Comparison of ENCODE assay signal across 8 mouse cellular contexts in genomic region chr6:128424269-128425019, GRCm38 (mm10). TPM values are rescaled to one million over a fixed set of nuclear protein-coding genes. Genes with fewer than 3 reads are reported as not detected.
DNase-seq lines count a peak whose midpoint lies in the region; ATAC-seq and TF ChIP-seq lines count a peak whose summit lies in the region.

Itfg2 (minus strand) TSS chr6:128424931.

- H3K4me1 ChIP-seq in hindbrain, embryonic 10.5 days (replicated peaks), result peaks cover 9% of the 10 kb centered on the region; the same call in 1 of the 2 replicates
- no peaks in the 10 kb centered on the region for H3K4me1 ChIP-seq in lung, postnatal 0 days (ENCODE audit: insufficient read depth, low read depth, low read length)

- H3K4me2 ChIP-seq in lung, postnatal 0 days (replicated peaks; ENCODE audit: low read depth, low read length), result peak within 1 kb of the TSS; percentile 59

- under 1% methylated on average over 42 of the region's 42 CpGs for WGBS in hindbrain, embryonic 10.5 days
- WGBS in lung, postnatal 0 days, result under 1% methylated on average over 42 of the region's 42 CpGs

- peak; percentile 88 for ATAC-seq in frontal cortex, adult (ENCODE audit: low TSS enrichment)
- ATAC-seq in lung, postnatal 0 days, result peak; percentile 97

- TF ChIP-seq EP300 in lung, postnatal 0 days (IDR thresholded peaks at IDR 0.05), result no peak

- peak within 1 kb of the TSS; percentile 97 for H3K27ac ChIP-seq in hindbrain, embryonic 10.5 days
- peak within 1 kb of the TSS; percentile 90 for H3K27ac ChIP-seq in lung, postnatal 0 days (ENCODE audit: low read length)

- H3K9me3 ChIP-seq in hindbrain, embryonic 10.5 days, result no peaks in the 10 kb centered on the region
- no peaks in the 10 kb centered on the region for H3K9me3 ChIP-seq in lung, postnatal 0 days (ENCODE audit: low read length)

- TF ChIP-seq CTCF in lung, postnatal 0 days (IDR thresholded peaks at IDR 0.05), result no peak

- H3K9ac ChIP-seq in lung, postnatal 0 days (replicated peaks; ENCODE audit: low read depth), result peak within 1 kb of the TSS; percentile 55

- peak; percentile 86 for DNase-seq in MEL-GATA-1-ER (ENCODE audit: extremely low read depth, low read depth)
- peak; percentile 98 for DNase-seq in cerebellum, adult 8-10 months
- peak; percentile 96 for DNase-seq in hindbrain, embryonic 10.5 days (ENCODE audit: low spot score)
- DNase-seq in layer of hippocampus, adult 9-11 months, result peak; percentile 96
- peak; percentile 99 for DNase-seq in lung, postnatal 0 days (ENCODE audit: low spot score)
- DNase-seq in ovary, postnatal 14 days (ENCODE audit: low spot score), result peak; percentile 86
- peak; percentile 95 for DNase-seq in thymus, postnatal 14 days

- no peaks in the 10 kb centered on the region for H3K27me3 ChIP-seq in hindbrain, embryonic 10.5 days (ENCODE audit: insufficient read depth, poor library complexity, severe bottlenecking)
- H3K27me3 ChIP-seq in lung, postnatal 0 days (replicated peaks; ENCODE audit: insufficient read depth, low read length), result no peaks in the 10 kb centered on the region

- H3K4me3 ChIP-seq in hindbrain, embryonic 10.5 days, result peak within 1 kb of the TSS; percentile 67
- H3K4me3 ChIP-seq in lung, postnatal 0 days (ENCODE audit: low read depth, low read length), result peak within 1 kb of the TSS; percentile 60

- peaks cover 31% of the 10 kb centered on the region for H3K36me3 ChIP-seq in hindbrain, embryonic 10.5 days
- H3K36me3 ChIP-seq in lung, postnatal 0 days (ENCODE audit: insufficient read depth, low read length), result 0 out of 2 replicates have a peak, but pooled peaks cover 6% of the 10 kb centered on the region

RNA-seq across cellular contexts. Expression of gene Itfg2, which starts in this region (rescaled TPM):
- 39.0 and 41.3 TPM in 2 replicates for polyA plus RNA-seq in hindbrain, embryonic 10.5 days (2016; fragmentation: Nextera tagmentation; extraction: Ambion mirVana)
- 16.4 and 19.8 TPM in 2 replicates for polyA plus RNA-seq in lung, postnatal 0 days (2015; fragmentation: Nextera tagmentation; extraction: Ambion mirVana)

Comparison
In these comparisons a context has a peak if more than half of its experiments do, and no peak if none do; other contexts are left out.
1. Peak in every context shown above with its lines: DNase-seq, ATAC-seq, H3K4me3 ChIP-seq and H3K27ac ChIP-seq.